Mouse (Mus musculus): ENCODE data around the gene Rhox2b.
"Not testable (repeated sequence)": the region's sequence is repeated elsewhere in the genome, so short reads cannot be mapped to it uniquely, and the experiment has no call there.

GRCm38 (mm10) chrX:37458285-37458684, 46.4 kb downstream of the Rhox2b start, which contains the start of gene Rhox3c:
- TF ChIP-seq CTCF (IDR thresholded peaks at IDR 0.05; ENCODE audit: low read depth, low read length); POLR2A (IDR thresholded peaks at IDR 0.05; ENCODE audit: borderline replicate concordance, low read depth, low read length): not testable (repeated sequence)

All from bone marrow macrophage, adult 2 months (primary cell).